23 mouse cellular contexts compared by ENCODE assay signal in the genomic region with DNA sequence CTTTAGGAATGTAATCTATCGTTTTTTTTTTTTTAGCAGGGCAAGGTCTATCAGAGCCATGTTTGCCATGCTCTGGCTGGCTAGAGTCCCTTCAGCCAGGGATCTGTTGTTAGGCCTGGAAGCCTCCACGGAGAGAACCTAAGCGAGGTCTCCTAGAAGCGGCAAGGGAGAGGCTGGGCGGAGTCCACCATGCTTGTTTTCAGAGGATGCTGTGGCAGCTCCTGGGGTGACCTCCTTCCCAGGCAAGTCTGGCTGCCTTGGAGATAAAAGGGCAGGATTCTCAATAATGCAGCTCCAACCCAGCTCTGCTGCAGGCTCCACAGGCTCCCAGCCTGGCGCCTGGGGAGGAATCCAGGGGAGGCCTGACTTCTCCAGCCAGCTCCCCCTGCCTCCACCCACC.
A peak's percentile ranks its signal among the peaks of the same experiment; 100 is the strongest.
DNase-seq lines count a peak whose midpoint lies in the region; TF ChIP-seq lines count a peak whose summit lies in the region.
"Had no signal": no experiment of that assay in that cellular context is flagged by ENCODE, and none has a peak within 500 bp of the region (broad histone marks: within the 10 kb centered on the region; RNA-seq: fewer than 3 reads in every experiment).

No protein-coding gene starts in this region.

- peaks cover 5% of the 10 kb centered on the region; the same call in 1 of the 2 replicates for H3K4me1 ChIP-seq in liver, adult 2 months (ENCODE audit: control insufficient read depth, insufficient read depth, low read length)
- H3K4me1 ChIP-seq: embryonic facial prominence, embryonic 15.5 days; heart, embryonic 10.5 days; heart, embryonic 13.5 days; hindbrain, embryonic 15.5 days; intestine, embryonic 15.5 days had no signal

- peak; percentile 36 for DNase-seq in adrenal gland, postnatal 14 days
- DNase-seq in adrenal gland, postnatal 10 days: no peak
- DNase-seq in liver, adult 2 months (ENCODE audit: extremely low read depth, low read depth, low spot score): peak; percentile 37
- DNase-seq in liver: no peak
- DNase-seq in ovary, postnatal 36 days (ENCODE audit: low spot score): peak; percentile 41
- no peak for DNase-seq in ovary, postnatal 10 days (ENCODE audit: low spot score)
- DNase-seq: cerebellum, adult 11 months; cerebellum, adult 2 months; cerebellum, adult 9-11 months; cerebellum, postnatal 25 days; gastrocnemius, postnatal 10 days; gastrocnemius, postnatal 36 days; heart, adult 2 months; heart, postnatal 14 days; heart, postnatal 4 days had no signal

- no peaks in the 10 kb centered on the region for H3K36me3 ChIP-seq in liver, adult 2 months (ENCODE audit: control insufficient read depth, insufficient read depth, low read length)
- H3K36me3 ChIP-seq: embryonic facial prominence, embryonic 12.5 days; embryonic facial prominence, embryonic 15.5 days; forebrain, embryonic 12.5 days; heart, embryonic 10.5 days; heart, embryonic 13.5 days; hindbrain, embryonic 12.5 days; hindbrain, embryonic 15.5 days; intestine, embryonic 15.5 days had no signal

- H3K4me3 ChIP-seq in liver, adult 2 months (ENCODE audit: insufficient read depth, low read depth, low read length): no peak overlapping the region
- H3K4me3 ChIP-seq: embryonic facial prominence, embryonic 12.5 days; embryonic facial prominence, embryonic 15.5 days; forebrain, embryonic 12.5 days; heart, adult 2 months; heart, embryonic 10.5 days; heart, embryonic 13.5 days; hindbrain, embryonic 12.5 days; hindbrain, embryonic 15.5 days; intestine, embryonic 15.5 days had no signal

- H3K9ac ChIP-seq in liver, adult 2 months (ENCODE audit: low read depth, low read length): no peak overlapping the region
- H3K9ac ChIP-seq: embryonic facial prominence, embryonic 12.5 days; embryonic facial prominence, embryonic 15.5 days; forebrain, embryonic 12.5 days; heart, embryonic 13.5 days; hindbrain, embryonic 12.5 days; hindbrain, embryonic 15.5 days; intestine, embryonic 15.5 days had no signal

- H3K27me3 ChIP-seq in liver, adult 2 months (ENCODE audit: control insufficient read depth, insufficient read depth, low read length): no peaks in the 10 kb centered on the region
- H3K27me3 ChIP-seq: embryonic facial prominence, embryonic 12.5 days; embryonic facial prominence, embryonic 15.5 days; intestine, embryonic 15.5 days had no signal

- WGBS in liver, adult 2 months: 46% methylated on average over 6 of the region's 6 CpGs

- no peaks in the 10 kb centered on the region for H3K79me2 ChIP-seq in liver, adult 2 months (ENCODE audit: control insufficient read depth, insufficient read depth, low read length)

- no peak for TF ChIP-seq CTCF in liver, adult 2 months (IDR thresholded peaks at IDR 0.05; ENCODE audit: low read depth, low read length)

- H3K27ac ChIP-seq in liver, adult 2 months (replicated peaks; ENCODE audit: insufficient read depth, low read depth, low read length): no peak overlapping the region
- H3K27ac ChIP-seq: embryonic facial prominence, embryonic 12.5 days; embryonic facial prominence, embryonic 15.5 days; forebrain, embryonic 12.5 days; heart, adult 2 months; heart, embryonic 10.5 days; heart, embryonic 13.5 days; hindbrain, embryonic 12.5 days; hindbrain, embryonic 15.5 days; intestine, embryonic 15.5 days had no signal

- TF ChIP-seq POLR2A in liver, adult 2 months (IDR thresholded peaks at IDR 0.05; ENCODE audit: extremely low read depth, insufficient read depth, low read length): no peak

Comparison
In these comparisons a context has a peak if more than half of its experiments do, and no peak if none do; other contexts are left out.
1. DNase-seq: peak in adrenal gland, postnatal 14 days (single experiment), liver, adult 2 months (single experiment) and ovary, postnatal 36 days (single experiment); none in adrenal gland, postnatal 10 days (single experiment), liver (single experiment) and ovary, postnatal 10 days (single experiment).